Mouse (Mus musculus) kidney, postnatal 25 days (tissue): ENCODE measurements around the gene Noxo1.
A peak's percentile ranks its signal among the peaks of the same experiment; 100 is the strongest.
"Not testable (repeated sequence)": the region's sequence is repeated elsewhere in the genome, so short reads cannot be mapped to it uniquely, and the experiment has no call there.

Experiments used
- DNase-seq, 2 experiments: peaks; one replicate each; pipeline ENCODE4 v3.0.0; 2021; ENCODE audit warnings: mixed read lengths in 2 of 2

Gene Noxo1

GRCm38 (mm10) chr17:24696011-24696697 lies at the start of gene Noxo1, which contains the start of gene Gfer:
Gene Noxo1, plus strand, starts transcription at chr17:24696234.
Gene Gfer, minus strand, starts transcription at chr17:24696156.
- DNase-seq: peak; percentile 88 to 95

- DNase-seq: no peak
Observed at GRCm38 (mm10) chr17:24646381-24646780, 49.7 kb upstream of the Noxo1 start.

DNA sequence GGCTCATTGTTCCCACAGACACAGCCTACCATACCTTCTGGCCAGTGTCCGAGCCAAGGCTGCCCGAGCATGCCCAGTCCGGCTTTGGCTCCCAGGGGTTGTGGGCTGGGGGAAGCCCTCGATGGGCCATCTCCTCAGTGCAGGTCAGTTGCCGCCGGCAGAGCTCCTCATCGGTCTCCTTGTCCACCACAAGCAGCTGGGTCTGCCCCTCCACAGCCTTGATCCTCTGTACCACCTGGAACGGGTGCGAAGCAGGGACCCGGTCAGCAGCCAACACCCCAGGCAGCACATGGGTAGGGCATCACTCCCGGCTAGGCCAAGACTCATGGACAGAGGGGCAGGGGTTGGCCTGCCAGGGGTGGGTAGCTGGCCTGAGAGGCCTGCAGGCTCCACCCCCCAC lies 48.5 kb upstream of the Noxo1 start:
- no peak for DNase-seq

DNA sequence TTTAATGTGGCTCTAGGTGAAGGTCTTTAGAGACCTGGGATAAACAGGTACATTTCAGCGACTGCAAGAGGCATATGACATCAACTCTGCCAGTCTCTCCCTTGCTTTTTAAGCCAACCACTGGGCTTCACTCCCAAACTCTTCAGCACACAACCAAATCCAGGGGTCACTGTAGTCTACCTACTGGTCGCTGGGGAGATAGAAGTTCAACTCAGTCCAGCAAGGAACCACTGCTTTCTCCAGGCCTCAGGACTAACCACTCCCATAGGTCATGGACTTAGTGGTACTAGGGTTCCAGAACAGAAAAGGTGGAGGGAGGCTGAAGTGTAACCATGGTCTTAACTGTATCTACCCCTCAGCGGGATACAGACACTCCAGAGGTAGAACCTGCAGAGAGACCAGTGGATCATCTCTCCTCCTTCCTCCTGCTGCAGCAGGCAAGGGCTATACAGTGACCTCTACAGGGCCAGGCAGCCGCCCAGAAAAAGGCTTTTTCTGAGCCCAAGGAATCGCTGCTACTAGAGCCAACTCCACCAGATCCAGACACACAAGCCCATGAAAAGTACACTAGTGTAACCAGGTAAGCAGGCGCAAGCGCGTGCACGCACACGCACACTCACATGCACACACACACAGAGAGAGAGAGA lies 47.2 kb upstream of the Noxo1 start:
- no peak for DNase-seq

- peak; percentile 67 to 86 for DNase-seq
Observed at GRCm38 (mm10) chr17:24649581-24650069, 46.4 kb upstream of the Noxo1 start.

- peak; percentile 73 to 85 for DNase-seq
Observed at GRCm38 (mm10) chr17:24650070-24650616, 45.9 kb upstream of the Noxo1 start, which contains the start of gene Slc9a3r2. Gene Slc9a3r2, minus strand, starts transcription at chr17:24650327.

- DNase-seq: no peak
Observed at GRCm38 (mm10) chr17:24650766-24651165, 45.3 kb upstream of the Noxo1 start.

DNA sequence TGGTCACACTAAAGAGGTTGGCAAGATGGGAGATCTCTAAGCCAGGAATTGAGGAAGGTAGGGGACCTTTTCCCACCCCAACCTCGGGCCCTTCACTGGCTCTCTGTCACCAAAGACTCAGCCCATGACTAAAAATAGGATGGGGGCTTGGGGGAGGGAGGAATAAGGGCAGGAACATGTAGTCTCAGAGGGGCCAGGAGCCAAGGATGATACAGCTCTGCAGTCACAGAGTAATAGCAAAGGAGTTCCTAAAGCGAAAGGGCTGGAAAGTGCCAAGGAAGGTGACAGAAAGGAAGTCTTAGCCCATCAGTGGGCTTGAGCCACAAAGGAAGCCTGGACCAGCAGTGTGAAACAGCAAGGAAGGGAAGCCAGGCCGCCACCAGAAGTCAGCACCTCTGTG lies 44.2 kb upstream of the Noxo1 start:
- no peak for DNase-seq

DNA sequence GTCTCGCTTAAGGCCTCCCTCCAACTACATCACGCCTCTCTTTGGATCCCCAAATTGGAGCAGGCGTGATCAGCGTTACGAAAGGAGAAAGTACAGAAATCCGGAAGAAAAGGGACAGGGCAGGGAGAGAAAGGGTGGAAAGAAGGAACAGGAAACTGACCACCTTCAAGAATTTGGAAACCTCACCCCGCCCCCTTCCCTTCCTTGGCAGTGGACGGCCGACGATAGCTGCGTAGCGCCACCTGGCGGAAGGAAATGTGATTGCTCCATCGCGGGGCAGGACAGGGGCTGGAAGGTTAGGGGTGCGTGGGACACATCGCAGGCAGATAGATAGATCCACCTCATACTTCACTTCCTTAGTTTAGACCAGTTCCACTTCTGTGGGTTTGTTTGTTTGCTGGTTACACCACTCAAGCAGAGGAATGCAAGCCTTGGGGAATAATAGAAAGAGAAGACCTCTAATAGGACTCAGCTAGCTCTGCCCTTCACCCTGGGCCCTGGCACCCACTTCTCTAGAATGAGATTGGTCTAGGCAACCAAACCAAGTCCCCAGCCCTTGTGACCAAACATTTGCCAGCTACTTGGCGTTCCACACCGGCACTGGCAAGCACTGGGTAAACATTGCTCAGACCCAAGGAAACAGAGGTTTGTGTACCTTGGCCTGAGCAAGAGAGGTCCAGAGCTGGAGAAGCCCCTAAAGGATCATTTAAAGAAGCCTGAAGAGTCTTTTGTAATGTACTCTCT lies 41.9 kb upstream of the Noxo1 start:
- peak; percentile 82 to 89 for DNase-seq

DNA sequence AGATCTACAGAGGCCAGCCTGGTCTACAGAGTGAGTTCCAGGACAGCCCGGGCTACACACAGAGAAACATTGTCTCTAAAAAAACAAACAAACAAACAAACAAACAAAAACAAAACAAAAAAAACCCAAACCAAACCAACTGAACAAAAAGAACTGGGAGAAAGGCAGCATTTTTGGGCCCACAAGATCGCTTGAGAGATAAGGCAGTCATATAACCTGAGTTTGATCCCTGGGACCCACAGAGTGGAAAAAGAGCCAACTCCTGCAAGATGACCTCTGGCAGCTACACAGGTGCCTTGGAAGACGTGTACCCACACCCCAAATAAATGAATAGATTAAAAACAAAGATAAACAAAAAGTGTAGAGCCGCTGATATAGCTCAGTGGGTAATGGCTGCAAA lies 41.1 kb upstream of the Noxo1 start:
- no peak for DNase-seq

GRCm38 (mm10) chr17:24658017-24658758 lies 37.8 kb upstream of the Noxo1 start, which contains the start of gene Npw:
Gene Npw, minus strand, starts transcription at chr17:24658457.
- peak in 1 of 2 experiments; percentile 56 for DNase-seq

DNA sequence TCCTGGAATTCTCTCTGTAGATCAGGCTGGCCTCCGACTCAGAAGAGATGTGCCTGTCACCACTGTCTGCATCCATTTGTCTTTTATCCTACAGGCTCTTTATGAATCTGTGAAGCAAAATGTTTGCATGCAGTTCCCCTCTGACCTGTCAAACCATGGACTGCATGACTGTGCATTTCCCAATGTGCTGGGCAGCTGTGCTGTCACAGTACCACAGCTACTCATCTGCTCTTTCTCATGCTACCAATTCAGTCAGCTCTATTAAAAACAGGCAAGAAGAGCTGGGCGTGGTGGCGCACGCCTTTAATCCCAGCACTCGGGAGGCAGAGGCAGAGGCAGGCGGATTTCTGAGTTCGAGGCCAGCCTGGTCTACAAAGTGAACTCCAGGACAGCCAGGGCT lies 29.0 kb upstream of the Noxo1 start:
- DNase-seq: not testable (repeated sequence)

GRCm38 (mm10) chr17:24667416-24667815 lies 28.6 kb upstream of the Noxo1 start:
- DNase-seq: peak; percentile 82 to 86

- not testable (repeated sequence) for DNase-seq
Observed at GRCm38 (mm10) chr17:24669214-24669544, 26.9 kb upstream of the Noxo1 start.

- DNase-seq: peak; percentile 97
Observed at GRCm38 (mm10) chr17:24669545-24670245, 26.3 kb upstream of the Noxo1 start, which contains the start of gene Zfp598. Gene Zfp598, plus strand, starts transcription at chr17:24669687.

DNA sequence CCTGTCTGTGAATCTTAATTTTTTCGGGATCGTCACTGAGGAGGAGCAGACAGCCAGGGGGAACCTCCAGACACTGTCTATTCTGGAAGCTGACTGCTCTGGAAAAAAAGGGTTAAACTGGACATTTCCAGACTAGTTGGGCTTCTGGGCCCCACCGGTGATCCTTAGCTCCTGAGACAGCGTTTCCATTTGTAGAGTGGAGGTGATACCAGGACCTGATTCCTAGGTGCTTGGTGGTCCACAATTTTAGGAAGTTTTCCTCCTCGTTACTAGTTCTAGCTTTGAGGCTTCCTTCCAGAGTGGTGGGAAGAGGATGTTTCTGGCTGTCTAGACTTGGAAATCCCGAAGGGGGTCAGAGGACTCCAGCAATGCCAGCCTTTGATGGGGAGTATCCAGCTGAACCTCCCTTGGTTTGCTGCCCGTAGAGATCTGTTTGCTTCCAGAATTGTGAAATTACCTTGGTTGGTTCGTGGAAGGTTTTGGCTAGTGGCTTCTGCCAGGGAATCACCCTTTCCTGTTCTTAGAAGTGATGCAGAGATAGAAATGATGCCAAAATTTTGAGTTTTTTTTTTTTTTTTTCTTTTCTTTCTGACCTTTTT lies 25.7 kb upstream of the Noxo1 start:
- no peak for DNase-seq

DNA sequence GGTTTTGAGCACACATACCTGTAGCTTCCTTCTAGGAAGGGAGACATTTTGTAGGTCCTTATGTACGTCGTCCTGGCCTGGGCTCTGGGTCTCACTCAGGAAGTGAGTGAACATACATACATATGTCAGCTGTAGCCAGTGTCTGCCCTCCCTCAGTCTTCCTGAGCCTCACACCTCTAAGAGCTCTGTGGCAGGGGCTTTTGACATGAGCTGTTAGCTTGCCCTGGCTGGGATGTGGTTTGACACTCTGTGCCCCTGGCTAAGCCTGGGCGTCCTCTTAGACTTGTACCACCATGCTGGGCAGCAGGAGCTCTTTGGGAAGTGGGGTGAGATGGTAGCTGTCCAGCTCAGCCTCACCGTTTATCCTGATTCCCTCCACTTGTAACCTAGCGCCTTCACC lies 24.7 kb upstream of the Noxo1 start:
- DNase-seq: no peak

GRCm38 (mm10) chr17:24672141-24672540 lies 23.9 kb upstream of the Noxo1 start:
- DNase-seq: peak; percentile 62 to 87

DNA sequence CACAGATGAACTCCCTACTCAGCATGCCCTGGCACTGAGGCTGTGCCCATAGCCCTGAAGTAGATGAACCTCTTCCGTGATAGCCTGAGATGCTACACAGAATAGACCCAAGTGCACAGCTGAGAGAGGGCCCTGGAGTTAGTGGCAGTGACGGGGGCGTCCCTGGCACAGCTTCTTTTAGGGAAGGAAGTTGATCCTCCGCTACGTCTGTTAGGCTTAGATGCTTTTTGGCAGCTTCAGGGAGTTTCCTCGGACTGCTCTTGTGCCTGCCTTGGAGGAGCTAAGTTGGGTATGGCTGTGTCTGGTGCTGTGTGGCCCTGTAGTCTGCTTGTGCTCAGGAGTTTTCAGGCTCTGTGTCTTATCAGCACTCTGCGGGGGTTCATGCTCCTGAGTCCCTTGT lies 21.8 kb upstream of the Noxo1 start:
- DNase-seq: no peak

DNA sequence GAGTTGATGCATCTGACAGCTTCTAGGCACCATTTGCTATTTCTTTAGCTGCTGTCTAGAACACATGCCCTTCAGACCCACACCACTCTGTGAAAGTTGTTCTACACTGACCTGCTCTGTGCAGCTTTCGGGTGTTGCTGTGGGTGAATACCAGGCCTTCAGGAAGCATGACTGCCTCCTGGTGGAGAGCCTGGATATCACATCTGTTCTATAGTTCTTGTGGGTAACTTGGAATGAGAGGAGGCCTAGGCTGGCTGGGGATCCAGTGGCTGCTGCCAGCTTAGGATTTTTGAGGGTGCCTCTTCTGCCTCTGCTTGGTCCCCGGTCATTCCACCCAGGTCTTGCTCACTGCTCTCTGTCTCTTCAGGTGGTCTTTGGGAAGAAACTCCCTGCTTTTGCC lies 19.8 kb upstream of the Noxo1 start:
- peak; percentile 70 to 82 for DNase-seq

DNA sequence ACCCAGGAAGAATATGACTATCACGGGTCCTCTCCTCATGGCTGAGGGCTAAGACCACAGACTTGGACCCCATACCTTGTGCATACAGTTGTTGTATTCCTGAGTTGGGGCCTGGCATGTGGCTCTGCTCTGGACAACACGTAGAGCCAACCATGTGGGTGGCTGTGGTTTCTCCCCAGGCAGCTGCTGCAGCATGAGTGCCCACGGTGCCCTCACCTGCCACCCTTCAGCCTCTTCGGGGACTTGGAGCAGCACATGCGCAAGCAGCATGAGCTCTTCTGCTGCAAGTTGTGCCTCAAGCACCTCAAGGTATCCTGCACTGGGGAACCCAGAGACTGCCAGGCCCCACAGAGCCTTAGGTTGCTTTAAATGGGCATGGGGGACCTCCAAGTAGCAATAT lies 19.2 kb upstream of the Noxo1 start:
- no peak for DNase-seq
